Mouse (Mus musculus): Measurements from ENCODE around the gene Olfr448. TPM values are rescaled to one million over a fixed set of nuclear protein-coding genes. Genes with fewer than 3 reads are reported as not detected.

Olfr448 gene
- polyA plus RNA-seq (2015; fragmentation: Illumina TruSeq; extraction: RNeasy Lipid Tissue Mini Kit (QIAGEN cat#74804); ENCODE audit: insufficient read depth, low replicate concordance), result not detected

DNA sequence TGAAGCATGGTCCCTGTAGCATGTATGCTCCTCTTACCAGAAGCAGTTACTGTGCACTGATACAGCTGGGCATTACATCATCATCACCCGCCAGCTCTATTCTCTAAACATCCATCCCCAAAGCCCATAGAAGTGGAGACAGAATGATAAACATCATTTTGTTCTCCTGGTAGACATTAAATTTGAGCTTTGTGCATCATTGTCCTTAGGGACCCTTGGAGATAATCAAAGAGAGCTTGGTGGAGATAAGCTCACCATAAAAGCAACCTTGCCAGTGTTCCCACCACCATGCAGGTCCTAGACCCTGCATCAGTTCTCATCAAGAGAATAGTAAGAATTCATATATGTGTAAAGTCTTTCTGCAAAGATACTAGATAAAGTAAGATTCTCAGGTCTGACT is at the start of gene Olfr448:
Olfr448 (plus strand) TSS at position 301 of the 400 bp plus-strand sequence.

DNA sequence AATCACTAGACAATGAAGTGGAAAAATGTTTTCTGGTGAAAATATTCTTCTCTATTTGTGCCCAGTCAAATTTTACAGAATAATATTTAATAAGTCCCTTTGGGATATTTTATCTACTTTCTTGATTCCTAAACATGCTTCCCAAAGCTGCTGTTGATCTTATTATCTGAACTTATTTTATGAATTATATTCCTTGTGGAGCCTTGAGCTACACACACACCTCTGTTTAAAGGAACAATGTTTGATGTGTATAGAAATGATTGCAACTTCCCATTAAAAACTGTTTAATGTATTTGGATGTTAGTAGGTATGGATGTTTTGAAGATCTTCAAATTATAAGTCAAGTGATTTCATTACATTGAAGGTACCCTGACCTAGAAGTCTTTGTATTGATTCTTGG is 18.3 kb downstream of the Olfr448 start, which contains the start of gene Olfr447:
Olfr447 (plus strand) TSS at position 301 of the 400 bp plus-strand sequence.

DNA sequence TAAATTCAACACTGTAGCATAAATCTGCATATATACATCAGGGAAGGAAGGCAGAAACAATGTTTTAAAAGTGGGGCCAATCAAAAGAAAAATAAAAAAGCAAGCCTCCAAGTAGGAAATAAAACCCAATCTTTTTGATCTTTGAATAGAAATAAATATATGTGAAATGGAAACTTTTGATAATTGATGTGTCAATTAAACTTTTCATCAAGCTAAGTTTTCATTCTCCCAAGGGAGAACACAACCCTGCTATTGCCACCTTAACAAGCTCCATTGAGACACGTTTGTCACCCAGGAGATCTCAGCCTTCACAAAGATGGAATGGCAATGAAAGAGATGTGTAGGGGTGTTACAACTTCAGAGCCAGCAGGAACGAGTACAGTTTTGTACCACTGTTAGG is 30.8 kb downstream of the Olfr448 start, which contains the start of gene Olfr446:
Olfr446 (plus strand) TSS at position 301 of the 400 bp plus-strand sequence.

Other genes starting within 250 kb of the Olfr448 start
- gene Tcaf2, start 245.2 kb upstream of the Olfr448 start, polyA plus RNA-seq (2015; fragmentation: Illumina TruSeq; extraction: RNeasy Lipid Tissue Mini Kit (QIAGEN cat#74804); ENCODE audit: insufficient read depth, low replicate concordance), result 1.8 TPM
- 8.8 TPM for gene Tcaf1, start 180.4 kb upstream of the Olfr448 start, polyA plus RNA-seq (2015; fragmentation: Illumina TruSeq; extraction: RNeasy Lipid Tissue Mini Kit (QIAGEN cat#74804); ENCODE audit: insufficient read depth, low replicate concordance)
- not detected for gene Olfr453, start 151.1 kb upstream of the Olfr448 start, polyA plus RNA-seq (2015; fragmentation: Illumina TruSeq; extraction: RNeasy Lipid Tissue Mini Kit (QIAGEN cat#74804); ENCODE audit: insufficient read depth, low replicate concordance)
- gene Olfr38, start 134.0 kb upstream of the Olfr448 start, polyA plus RNA-seq (2015; fragmentation: Illumina TruSeq; extraction: RNeasy Lipid Tissue Mini Kit (QIAGEN cat#74804); ENCODE audit: insufficient read depth, low replicate concordance), result not detected
- gene Olfr452, start 105.3 kb upstream of the Olfr448 start, polyA plus RNA-seq (2015; fragmentation: Illumina TruSeq; extraction: RNeasy Lipid Tissue Mini Kit (QIAGEN cat#74804); ENCODE audit: insufficient read depth, low replicate concordance), result not detected
- not detected for gene Olfr450, start 78.5 kb upstream of the Olfr448 start, polyA plus RNA-seq (2015; fragmentation: Illumina TruSeq; extraction: RNeasy Lipid Tissue Mini Kit (QIAGEN cat#74804); ENCODE audit: insufficient read depth, low replicate concordance)
- not detected for gene Olfr449, start 56.1 kb upstream of the Olfr448 start, polyA plus RNA-seq (2015; fragmentation: Illumina TruSeq; extraction: RNeasy Lipid Tissue Mini Kit (QIAGEN cat#74804); ENCODE audit: insufficient read depth, low replicate concordance)
- not detected for gene Olfr447, start 18.4 kb downstream of the Olfr448 start, polyA plus RNA-seq (2015; fragmentation: Illumina TruSeq; extraction: RNeasy Lipid Tissue Mini Kit (QIAGEN cat#74804); ENCODE audit: insufficient read depth, low replicate concordance)
- not detected for gene Olfr446, start 30.9 kb downstream of the Olfr448 start, polyA plus RNA-seq (2015; fragmentation: Illumina TruSeq; extraction: RNeasy Lipid Tissue Mini Kit (QIAGEN cat#74804); ENCODE audit: insufficient read depth, low replicate concordance)
- not detected for gene Olfr444, start 58.6 kb downstream of the Olfr448 start, polyA plus RNA-seq (2015; fragmentation: Illumina TruSeq; extraction: RNeasy Lipid Tissue Mini Kit (QIAGEN cat#74804); ENCODE audit: insufficient read depth, low replicate concordance)
- not detected for gene Olfr441, start 215.9 kb downstream of the Olfr448 start, polyA plus RNA-seq (2015; fragmentation: Illumina TruSeq; extraction: RNeasy Lipid Tissue Mini Kit (QIAGEN cat#74804); ENCODE audit: insufficient read depth, low replicate concordance)

Measured in spleen, adult 10 weeks (tissue).